Mouse (Mus musculus): ENCODE measurements around the gene Cdk5rap3.

Cdk5rap3 gene

DNA sequence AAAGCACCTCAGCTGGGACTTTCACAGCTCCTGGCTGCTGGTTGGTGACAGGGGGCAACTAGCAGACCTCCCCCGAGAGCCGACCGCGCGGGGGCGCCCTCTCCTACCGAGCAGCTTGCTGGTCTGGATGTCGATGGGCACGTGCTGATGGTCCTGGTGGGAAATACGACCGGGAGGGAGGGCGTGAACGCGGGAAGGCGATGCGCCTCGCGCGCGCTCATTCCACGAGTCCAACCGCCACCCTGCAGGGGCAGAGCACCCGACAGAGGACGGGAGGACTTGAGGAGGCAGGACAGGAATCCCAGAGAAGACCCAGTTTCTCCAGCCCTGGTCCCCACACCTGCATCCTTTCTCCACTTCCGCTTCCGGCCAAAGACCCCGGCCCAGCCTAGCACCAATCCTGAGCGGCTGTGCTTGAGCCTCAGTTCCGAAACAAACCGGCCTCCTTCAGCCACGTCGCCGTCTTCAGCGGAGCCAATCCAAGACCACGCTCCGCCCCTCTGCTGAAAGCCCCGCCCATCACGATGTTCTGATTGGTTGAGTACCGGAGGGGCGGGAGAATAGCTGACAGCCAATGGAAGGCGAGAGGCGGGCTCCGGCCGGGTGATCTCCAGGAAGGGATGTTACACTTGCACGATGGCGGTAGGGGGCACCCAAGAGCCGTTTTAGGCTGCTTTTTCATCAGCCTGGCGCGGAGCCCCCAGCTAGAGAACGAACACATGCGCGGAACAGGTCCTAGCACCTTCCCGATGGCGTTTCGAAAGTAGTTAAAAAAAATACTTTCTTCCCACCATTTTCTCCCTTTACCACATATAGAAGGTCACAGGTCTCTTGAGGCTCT, at the start of gene Cdk5rap3:
Gene Cdk5rap3, minus strand, starts transcription at position 453 of the 841 bp plus-strand sequence.
- peak; percentile 100 for DNase-seq (ENCODE audit: extremely low spot score)

DNA sequence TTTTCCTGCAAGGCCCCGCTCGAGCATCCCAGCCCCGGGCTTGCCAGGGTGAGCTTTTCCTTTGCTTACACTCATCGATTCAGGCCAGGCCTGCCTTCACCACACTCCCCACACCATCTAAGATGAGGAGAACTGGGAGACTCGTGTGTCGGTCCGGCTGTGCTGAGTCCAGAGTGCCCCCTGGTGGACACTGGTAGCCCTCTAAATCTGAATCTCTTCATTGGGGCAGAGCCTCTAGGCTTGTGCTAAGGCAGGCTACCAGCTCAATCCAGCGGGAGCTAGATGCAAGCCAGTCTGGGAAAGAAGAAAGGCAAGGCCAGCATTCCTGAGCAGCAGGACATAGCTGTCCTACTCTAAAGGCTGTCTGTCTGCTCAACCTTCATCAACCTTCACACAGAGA, 47.3 kb upstream of the Cdk5rap3 start:
- peak; percentile 83 for DNase-seq (ENCODE audit: extremely low spot score)

DNA sequence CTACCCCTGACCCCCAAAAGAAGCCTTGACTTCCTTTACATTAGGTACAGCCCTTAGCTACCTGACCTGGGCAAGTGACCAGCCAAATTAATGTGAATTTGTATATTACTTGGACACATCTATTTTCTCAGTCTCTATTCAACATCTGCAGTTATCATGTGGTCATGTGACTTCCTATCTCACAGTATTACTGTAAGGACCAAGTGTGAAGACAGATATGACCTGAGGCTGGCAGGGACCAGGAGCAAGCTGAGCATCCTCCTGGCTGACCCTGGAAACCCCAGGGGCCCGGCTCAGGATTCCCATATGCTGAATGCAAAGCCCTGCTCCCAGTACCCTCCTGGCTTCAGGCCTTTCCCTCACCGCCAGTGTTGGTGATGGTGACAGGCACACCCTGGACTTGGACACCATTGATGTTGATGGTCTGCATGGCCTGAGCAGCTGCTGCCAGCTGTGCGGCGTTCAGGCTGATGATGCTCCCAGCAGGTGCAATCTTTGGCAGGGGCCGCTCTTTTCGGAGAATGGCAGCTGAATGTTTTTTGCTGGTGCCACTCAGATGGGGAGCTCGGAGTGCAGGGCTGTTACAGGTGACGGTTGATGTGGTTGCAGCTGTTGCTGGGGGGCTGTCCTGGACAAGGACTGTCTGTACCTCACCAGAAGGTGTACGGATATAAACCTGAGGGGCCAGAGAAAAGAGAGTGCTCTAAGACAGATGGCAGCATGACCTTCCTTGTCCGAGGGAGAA, 40.9 kb upstream of the Cdk5rap3 start:
- DNase-seq (ENCODE audit: extremely low spot score): no peak

DNA sequence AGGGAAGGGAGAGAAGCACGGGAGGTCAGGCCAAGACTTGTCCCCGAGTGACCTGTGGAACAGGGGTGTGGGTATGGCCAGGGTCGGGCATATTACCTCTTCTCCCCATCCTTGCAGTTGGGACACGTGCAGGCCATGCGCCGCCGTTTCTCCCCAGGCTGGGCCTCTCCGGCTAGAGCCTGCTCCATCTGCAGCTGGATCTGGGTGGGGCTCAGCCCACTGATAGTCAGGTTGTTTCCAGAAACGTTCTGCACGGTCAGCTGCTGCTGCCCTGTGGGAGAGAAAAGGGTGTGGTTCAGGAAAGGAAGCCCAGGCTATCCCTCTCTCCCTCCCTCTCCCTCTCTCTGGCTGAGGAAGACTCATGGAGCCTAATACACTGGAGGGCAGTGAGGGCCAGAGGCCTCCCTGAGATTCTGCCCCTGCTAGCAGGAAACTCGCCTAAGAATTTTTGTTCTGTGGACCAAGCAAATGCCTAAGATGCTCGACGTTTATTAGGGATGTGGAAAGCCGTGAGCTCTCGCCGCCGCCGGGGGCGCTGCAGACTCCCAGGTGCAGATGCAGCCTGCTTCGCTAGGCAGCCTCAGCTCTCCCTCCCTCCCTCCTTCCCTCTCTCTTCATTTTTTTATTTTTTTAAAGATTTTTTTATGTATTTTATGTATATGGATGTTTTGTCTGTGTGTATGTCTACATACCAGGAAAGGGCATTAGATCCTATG, 39.9 kb upstream of the Cdk5rap3 start:
- DNase-seq (ENCODE audit: extremely low spot score): no peak

DNA sequence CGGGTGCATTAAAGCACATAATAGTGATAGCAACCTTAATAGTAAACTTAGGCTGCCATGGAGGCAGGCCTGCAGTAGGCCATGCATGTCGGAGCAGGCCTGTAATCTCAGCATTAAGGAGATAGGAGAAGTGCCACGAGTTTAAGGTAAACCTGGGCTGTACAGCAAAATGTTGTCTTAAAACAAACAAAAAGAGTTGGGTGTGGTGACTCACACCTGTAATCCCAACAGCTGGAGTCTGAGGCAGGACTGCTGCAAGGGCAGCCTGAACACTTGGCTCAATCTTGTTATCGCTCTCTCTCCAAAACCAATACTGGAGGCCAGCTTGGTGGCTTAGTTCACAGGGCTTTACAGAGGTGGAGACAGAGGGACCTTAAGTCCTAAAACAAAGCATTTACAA, 38.8 kb upstream of the Cdk5rap3 start:
- no peak for DNase-seq (ENCODE audit: extremely low spot score)

DNA sequence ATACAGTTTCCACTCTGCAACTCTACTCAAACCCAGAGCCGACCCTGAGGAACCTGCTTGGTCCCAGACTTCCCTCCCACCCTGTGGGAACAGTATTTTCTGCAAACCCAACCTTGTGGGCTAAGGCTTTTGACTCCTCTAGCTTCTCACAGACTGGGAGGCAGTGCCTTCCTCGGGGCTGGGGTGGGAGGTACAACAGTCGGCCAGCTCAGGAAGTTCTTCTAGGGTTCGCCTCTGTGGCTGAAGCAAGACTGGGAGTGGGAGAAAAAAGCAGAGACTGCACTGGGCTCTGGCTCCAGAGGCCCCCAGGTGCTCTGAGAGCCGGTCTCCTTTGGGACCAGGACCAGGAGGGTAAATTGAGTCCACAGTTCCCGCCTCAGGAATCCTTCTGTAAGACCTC, 36.6 kb upstream of the Cdk5rap3 start:
- DNase-seq (ENCODE audit: extremely low spot score): no peak

DNA sequence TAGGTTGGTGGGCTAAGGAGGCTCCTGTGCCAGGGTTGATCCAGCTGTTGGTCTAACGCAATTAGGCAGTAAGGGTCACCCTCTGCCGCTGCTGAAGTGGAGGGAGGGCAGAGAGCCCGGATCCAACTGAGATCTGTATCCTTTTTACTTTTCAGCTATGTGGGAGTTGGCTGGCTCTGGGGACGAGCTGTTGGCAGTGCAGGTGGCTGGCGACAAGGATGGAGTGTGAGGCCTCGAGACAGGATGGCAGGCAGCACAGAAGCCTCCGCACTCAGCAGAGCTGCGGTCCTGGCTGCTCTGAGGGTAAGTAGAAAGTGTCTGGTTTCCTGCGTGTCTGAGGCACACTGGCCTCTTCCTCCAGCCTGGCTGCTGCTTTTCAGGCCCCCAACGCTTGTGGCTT, 36.1 kb upstream of the Cdk5rap3 start:
- no peak for DNase-seq (ENCODE audit: extremely low spot score)

DNA sequence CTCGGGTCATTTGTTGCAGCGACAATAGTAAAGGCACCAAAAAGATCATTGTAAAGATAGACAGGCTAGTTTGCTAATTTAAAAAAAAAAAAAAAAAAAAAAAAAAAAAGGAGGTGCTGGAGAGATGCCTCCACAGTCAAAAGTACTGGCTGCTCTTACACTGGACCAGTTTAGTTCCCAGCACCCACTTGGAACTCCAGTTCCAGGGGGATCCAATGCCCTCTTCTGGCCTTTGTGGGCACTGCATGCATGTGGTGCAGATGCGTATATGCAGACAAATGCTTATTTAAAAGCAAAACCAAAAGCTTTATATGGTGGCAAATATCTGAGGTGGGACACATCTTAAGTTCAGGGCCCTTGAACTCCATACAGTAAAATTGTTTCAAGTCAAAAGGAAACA, 34.5 kb upstream of the Cdk5rap3 start:
- DNase-seq (ENCODE audit: extremely low spot score): no peak

DNA sequence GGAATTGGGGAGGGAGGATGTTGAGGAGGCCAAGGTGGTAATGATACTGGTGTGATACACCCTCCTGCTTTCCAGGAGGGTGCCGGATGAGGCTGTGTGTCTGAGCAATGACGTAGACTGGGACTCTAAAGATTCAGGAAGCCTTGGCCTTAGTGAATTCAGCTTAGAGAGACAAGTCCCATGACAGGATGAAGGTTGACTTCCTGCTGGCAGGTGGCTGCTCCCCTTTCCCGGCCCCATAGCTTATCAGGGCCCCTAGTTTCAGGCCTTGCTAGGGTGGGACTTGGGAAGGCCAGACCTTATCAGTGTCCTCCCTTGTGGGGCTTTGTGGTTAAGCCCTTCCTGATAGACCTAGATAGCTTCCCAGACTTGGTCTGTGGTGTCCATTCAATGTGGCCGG, 31.6 kb upstream of the Cdk5rap3 start:
- no peak for DNase-seq (ENCODE audit: extremely low spot score)

DNA sequence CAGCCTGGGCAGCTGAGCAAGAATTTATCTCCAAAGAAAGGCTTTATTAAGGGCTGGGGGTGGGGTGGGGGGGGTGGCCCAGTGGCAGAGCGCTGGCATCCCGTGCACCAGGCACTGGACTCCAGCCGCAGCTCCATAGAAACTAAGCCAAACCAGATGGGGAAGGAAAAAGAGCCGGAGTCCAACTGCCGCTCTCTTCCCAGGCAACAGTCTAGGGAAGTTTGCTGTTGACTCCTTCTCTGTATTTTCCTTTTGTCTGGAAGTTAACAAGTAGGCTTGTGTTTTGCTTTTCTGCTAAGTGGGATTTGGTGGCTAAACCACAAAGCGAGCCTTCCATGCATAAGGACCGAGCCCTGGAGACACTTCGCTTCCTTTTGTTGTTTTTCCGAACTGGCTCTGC, 30.2 kb upstream of the Cdk5rap3 start:
- no peak for DNase-seq (ENCODE audit: extremely low spot score)

DNA sequence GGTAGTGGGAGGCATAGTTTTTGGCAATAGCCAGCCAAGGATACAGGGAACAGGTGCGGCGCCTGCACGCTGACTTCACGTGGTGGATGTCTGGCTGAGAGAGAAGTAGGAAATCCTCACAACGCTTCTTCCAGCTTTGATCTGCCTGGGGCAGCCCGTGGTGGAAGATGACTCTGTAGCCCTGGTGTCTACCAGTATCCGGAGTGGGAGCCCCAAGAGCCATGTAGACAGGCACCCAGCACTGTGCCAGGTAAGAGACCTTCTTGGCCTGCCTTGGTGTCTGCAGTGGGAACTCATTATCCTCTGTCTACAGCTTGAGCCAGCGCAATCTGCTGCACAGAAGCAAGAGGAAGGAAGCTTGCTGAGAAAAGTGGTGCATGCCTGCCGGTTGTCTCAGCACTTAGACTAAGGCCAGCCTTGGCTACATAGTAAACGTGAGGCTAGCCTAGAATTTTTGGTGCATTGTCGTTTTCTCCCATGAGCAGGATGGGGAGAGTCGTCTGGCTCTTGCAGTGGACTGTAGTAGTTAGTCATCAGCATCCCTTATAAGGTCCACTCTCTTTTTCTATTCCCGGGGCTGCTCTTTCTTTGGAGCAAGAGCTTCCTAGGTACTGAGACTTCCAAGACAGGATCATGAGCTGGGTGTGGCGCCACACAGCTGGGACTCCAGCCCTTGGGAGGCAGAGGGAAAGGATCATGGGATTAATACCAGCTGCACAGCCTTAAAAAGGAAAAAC, 28.7 kb upstream of the Cdk5rap3 start:
- DNase-seq (ENCODE audit: extremely low spot score): no peak

DNA sequence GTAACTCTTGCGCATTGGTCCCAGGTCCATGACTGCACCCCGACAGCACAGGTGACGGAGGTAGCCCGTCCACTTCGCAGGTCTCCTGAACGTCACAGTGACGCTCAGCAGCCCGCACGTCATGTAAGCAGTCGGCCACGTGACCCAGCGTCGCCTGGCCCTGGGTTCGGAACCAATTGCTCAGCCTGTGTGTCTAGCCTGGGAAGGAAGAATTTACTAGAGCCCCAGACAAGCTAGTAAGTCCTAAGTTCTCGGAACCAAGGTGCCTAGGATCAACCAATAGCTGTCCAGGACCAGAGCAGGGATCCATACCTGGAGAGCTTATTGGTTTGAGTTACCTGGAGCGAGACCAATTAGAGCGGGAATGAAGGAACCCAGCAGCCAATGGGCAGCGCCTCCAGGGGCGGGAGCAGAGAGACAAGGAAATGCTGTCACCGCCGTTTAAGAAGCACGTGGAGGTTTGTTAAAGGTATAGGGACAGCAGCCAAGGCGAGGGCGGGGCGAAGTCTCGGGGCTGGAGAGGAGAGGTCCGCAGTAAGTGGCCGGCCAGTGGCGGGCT, 27.5 kb upstream of the Cdk5rap3 start, which contains the start of gene Pnpo:
Gene Pnpo, minus strand, starts transcription at position 241 of the 559 bp plus-strand sequence.
- DNase-seq (ENCODE audit: extremely low spot score): peak; percentile 91

DNA sequence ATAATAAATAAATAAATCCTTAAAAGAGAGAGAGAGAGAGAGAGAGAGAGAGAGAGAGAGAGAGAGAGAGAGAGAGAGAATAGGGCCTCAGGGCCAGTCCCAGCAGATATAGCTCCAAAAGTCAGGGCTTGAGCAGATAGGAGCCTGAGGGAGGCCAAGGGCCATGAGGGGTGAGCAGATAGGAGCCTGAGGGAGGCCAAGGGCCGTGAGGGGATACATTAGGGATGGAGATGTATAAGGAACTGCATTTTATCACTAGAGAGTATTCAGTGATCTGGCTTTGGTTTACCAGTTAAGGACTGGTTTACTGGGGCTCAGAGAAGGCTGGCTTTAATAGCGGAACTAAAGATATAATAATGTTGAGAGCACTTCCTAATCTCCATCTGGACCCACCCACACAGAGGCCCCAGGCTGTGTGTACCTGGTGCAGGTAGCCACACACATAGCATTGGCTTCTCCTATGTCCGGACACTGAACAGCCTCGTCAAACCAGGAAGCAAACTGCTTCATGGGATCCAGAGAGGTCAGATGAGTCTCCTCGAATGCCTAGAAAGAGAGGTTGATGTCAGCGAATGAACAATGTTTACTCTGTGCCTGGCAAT, 25.8 kb upstream of the Cdk5rap3 start:
- no peak for DNase-seq (ENCODE audit: extremely low spot score)

DNA sequence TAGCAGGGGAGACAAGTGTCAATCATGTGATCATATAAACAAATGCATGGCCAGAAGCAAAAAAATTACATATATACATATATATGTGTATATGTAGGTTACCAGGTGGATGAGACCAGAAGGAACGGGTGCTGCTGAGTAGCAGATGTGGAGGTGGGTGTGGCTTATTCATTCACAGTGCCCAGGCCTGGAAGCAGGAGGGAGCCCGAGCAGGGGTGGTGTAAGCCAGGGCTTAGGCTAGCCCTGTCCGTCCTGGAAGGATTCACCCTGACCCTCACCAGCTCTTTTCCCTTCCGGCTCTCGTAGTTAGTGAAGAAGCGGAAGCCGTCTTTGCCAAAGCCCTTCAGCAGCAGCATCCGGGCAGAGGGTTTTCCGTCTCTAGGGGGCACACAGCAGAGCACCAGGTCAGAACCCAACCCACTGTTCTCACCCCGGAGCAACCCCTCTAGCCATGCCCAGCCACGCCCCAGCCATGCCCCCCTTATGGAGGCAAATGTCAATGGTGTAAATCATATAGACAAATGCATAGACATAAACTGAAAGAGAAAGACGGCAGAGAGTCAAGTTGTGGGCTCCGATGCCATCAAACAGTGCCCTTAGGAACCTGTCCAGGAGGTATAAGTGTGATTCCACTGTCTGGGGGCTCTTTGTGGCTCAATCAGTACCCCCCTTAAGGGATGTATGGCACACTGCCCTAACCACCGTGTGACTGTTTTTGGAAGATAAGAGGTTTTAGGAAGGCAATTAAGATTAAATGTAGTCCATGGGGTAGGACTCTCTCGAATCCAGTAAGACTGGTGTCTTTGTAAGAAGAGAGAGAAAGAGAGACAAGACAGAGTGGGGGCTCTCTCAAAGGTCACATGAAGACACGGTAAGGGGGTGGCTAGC, 24.5 kb upstream of the Cdk5rap3 start:
- no peak for DNase-seq (ENCODE audit: extremely low spot score)

DNA sequence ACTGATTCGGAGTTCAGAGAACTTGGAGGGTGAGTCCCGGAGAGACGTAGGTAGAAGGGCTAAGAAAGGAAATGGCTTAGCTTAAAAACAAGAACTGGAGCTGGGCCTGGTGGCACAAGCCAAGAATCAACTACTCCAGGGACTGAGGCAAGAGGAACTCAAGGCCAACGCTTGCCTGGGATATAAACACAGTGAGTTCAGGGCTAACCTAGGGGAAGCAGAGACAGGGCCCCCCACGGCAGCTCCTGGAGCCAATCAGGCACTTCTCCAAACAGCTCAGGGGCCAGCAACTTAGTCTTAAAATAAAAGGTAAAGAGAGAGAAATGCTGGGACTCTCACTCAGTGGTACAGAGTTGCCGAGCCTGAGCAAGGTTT, 22.1 kb upstream of the Cdk5rap3 start:
- no peak for DNase-seq (ENCODE audit: extremely low spot score)

DNA sequence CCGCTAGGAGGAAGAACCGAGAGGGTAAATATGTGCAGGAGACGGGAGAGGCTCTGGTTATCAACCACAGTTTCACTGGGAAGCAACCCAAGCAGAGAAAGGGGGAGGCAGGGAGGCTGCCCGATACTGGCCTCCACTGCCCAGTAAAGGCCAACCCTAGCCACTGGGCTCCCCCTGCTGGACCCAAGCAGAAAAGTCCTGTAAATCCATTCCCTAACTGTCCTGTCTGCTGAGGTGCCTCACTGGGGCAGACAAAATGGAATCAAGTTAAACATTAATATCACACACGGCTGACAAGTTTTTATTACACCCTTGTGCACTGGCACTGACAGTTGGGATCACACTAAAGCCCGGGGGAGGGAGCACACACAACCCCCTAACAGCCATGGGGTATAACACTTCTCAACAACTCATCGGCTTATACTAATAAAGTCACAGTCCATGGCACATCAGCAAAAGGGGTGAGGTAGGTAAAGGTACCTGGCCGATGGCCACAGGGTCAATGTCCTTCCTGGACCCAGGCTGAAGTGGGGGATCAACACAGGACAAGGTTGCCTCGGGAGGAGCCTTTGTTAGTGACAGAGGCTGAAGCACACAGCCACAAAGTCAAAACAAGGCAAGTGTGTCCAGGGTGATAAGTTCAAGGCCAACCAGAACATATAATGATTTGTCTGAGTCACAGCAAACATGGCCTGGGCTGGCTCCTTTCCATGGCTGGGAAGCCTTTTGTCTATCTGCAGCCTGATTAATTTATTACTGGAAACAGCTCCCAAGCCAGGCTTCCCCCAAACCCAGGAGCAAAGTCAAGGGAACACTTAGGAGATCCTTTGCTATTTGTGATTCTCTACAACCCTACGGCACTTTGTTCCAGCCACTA, 21.5 kb upstream of the Cdk5rap3 start:
- DNase-seq (ENCODE audit: extremely low spot score): peak; percentile 54

DNA sequence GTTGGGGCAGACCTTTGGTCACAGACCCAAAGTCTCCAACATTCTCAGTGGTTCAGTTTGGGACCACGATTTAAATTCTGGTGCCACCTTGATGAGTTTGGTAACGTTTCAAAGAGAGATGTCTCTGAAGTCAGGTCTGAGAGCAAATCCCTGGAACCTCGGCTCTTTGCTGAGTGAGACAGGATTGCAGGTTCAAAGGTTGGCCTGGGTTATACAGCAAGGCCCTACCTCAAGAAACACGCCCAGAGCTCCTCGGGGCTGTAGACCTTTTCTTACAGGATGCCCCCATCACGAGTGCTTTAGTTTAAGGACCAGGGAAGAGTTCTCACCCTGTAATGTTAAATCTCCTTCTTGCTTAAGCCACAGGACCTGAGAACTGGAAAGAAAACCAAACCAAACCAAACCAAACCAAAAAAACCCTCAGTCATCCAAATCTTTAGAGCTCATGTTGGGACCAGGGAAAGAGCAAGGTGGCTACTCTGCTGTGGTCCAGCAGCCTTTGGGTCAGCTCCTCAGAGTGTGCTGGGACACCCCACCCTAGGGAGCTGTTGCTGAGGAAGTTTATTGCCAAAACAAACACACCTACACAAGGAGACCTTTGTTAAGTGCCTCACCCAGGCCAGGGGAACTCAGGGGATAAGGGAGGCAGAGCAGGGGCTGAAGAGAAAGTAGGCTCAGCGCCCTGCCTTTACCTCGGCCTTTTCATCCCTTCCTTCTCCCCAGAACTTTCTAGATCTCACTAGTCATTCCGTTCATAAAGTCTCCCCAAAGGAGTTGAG, 19.8 kb upstream of the Cdk5rap3 start:
- DNase-seq (ENCODE audit: extremely low spot score): no peak

DNA sequence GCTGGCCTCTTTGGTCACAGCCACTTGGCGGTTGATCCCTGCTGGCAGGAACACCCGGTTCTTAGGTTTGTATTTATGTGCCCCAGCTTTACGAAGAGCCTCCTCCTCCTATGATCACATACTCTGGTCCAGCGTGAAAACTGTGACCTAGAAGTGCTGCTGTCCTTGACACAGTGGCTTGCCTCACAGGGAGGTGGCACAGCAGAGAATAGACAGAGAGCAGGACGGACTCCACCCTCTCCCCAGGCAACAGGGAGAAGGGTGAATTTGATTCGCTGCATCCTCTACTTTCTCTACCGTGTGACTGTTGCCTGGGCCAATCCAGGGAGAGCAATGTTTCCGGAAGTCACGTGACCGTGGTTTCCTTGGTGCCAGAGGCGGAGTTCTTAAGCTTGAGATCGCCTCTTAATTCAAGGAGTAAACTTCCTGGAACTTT, 18.6 kb upstream of the Cdk5rap3 start:
- DNase-seq (ENCODE audit: extremely low spot score): peak; percentile 63
